Mouse (Mus musculus) hindbrain, embryonic 11.5 days (tissue): Measurements from ENCODE around the gene Mei1. TPM values are rescaled to one million over a fixed set of nuclear protein-coding genes. Genes with fewer than 3 reads are reported as not detected.

ENCODE experiments used
- ATAC-seq: fragments of 200-750 bp; cut with Nextera tagmentation; 2 replicates; pipeline ENCODE4 v1.8.0; 2017; ENCODE audit warnings: mild to moderate bottlenecking, moderate TSS enrichment, moderate library complexity; ENCODE audit not compliant: low FRiP score
- DNase-seq: peaks from one replicate; pipeline ENCODE4 v3.0.0-alpha.2; 2015; ENCODE audit warnings: low spot score
- H3K27ac ChIP-seq: fragments of 300-500 bp; sonication (generic); 2 replicates; pipeline ENCODE4 v1.5.1; 2014; ENCODE audit warnings: mild to moderate bottlenecking, low read depth, low read length
- H3K27me3 ChIP-seq: fragments of 300-500 bp; sonication (generic); 2 replicates; pipeline ENCODE4 v1.6.1; 2014; ENCODE audit warnings: mild to moderate bottlenecking, low read length, moderate library complexity, mixed read lengths; ENCODE audit not compliant: control insufficient read depth, insufficient read depth
- H3K36me3 ChIP-seq: fragments of 300-500 bp; sonication (generic); 2 replicates; pipeline ENCODE4 v1.6.1; 2014; ENCODE audit warnings: mild to moderate bottlenecking, low read length, moderate library complexity, mixed read lengths; ENCODE audit not compliant: control insufficient read depth, insufficient read depth
- H3K4me1 ChIP-seq: fragments of 300-500 bp; sonication (generic); replicated peaks from 2 replicates; pipeline ENCODE4 v1.6.1; 2014; ENCODE audit warnings: low read length, mixed read lengths; ENCODE audit not compliant: control insufficient read depth, insufficient read depth
- H3K4me2 ChIP-seq: fragments of 300-500 bp; sonication (generic); replicated peaks from 2 replicates; pipeline ENCODE4 v1.6.1; 2014; ENCODE audit warnings: mild to moderate bottlenecking, low read depth, low read length
- H3K4me3 ChIP-seq: fragments of 300-500 bp; sonication (generic); 2 replicates; pipeline ENCODE4 v1.5.1; 2014; ENCODE audit warnings: low read depth, low read length
- H3K9ac ChIP-seq: fragments of 300-500 bp; sonication (generic); 2 replicates; pipeline ENCODE4 v1.6.1; 2014; ENCODE audit warnings: low read depth, low read length
- H3K9me3 ChIP-seq: fragments of 300-500 bp; sonication (generic); 2 replicates; pipeline ENCODE4 v1.6.1; 2016; ENCODE audit warnings: low read length; ENCODE audit not compliant: control insufficient read depth
- WGBS: fragments of 180-500 bp; shearing (Covaris S2); extraction: QIAGEN DNeasy Blood & Tissue Kit; methylation state at CpG from one replicate; pipeline ENCODE4 v1.1.7; 2014; 5-methylcytosine and 5-hydroxymethylcytosine counted together
- polyA plus RNA-seq: library from polyadenylated mRNA; unstranded; fragments of >200 nt; fragmentation: Nextera tagmentation; extraction: Ambion mirVana; gene quantifications from 2 replicates; pipeline ENCODE4 v1.2.1, GENCODE M21; 2014

Mei1 gene
- polyA plus RNA-seq, 1 experiment from 2014 or later, result not detected

DNA sequence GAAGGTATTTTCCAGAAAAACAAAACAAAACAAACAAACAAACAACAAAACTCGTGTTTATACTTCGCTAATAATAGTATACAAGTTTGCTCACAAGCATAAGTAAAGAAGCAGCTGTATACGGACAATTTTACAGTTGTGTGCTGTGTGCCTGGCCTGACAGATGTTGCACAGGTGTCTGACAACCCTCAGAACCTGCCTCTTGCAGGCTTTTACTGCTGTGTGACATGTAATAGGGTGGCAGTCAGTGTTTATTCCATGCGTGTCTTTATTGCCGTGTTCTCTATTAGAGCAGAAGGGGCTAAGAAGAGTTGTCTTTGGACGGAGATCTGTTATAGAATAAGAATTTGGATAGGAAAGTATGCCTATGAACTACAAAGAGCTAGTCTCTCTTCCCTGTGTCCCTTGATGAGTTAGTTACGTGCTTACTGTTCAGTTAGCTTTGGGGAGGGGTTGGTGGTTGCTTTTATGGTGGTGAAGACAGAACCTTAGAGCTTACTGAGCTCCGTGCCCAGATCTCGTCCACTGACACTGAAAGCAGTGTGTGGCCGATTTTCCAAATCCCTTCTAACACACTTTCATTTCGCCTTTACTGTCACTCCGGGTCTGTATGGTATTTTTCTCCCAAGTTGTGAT lies 92.3 kb downstream of the Mei1 start:
- 91% methylated on average over 12 of the region's 12 CpGs for WGBS
- Histone ChIP-seq H3K4me2 (no peak overlapping the region), H3K9me3 (no peaks in the 10 kb centered on the region), H3K9ac (no peak overlapping the region), H3K27ac (no peak overlapping the region), H3K4me1 (peaks cover 5% of the 10 kb centered on the region; the same call in 1 of the 2 replicates), H3K27me3 (no peaks in the 10 kb centered on the region), H3K4me3 (no peak overlapping the region), H3K36me3 (no peaks in the 10 kb centered on the region)
- no peak for ATAC-seq
- DNase-seq, result no peak

DNA sequence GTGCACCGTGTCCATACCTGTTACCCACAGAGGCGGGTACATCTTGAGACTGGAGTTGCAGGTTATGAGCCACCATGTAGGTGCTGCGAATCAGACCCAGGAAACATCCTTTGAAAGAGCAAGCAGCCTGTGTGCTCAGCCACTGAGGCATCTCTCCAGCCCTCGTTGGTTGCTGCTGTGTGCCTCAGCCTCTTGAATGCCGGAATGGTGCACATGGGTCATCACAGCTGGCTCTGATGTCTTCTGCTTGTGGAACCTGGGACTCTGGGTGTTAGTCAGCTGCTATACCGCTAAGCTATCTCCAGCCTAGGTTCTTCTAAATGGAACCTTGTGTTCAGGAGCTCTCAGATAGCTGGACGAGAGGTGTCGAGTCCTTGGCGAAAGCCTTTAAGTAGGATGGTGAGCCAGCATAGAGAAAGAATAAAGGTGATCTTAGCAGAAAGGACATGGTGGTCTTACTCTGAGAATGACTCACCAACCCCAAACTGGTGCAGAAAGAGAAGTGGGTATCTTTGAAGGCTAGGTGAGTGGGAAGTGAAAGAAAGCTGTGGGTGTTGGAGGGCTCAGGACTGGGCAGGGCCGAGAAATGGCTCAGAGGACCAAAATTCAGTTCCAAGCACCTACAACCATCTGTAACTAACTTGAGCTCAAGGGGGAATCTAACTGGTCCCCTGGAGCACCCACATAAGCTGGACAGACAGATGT lies 93.7 kb downstream of the Mei1 start:
- 84% methylated on average over 10 of the region's 10 CpGs for WGBS
- Histone ChIP-seq H3K27me3 (no peaks in the 10 kb centered on the region), H3K36me3 (no peaks in the 10 kb centered on the region), H3K9ac (no peak overlapping the region), H3K4me2 (no peak overlapping the region), H3K4me3 (no peak overlapping the region), H3K4me1 (peaks cover under 1% of the 10 kb centered on the region; the same call in 1 of the 2 replicates), H3K27ac (0 out of 2 replicates have a peak overlapping the region, but pooled peaks have one; percentile 34), H3K9me3 (no peaks in the 10 kb centered on the region)
- DNase-seq, result no peak
- ATAC-seq, result no peak

DNA sequence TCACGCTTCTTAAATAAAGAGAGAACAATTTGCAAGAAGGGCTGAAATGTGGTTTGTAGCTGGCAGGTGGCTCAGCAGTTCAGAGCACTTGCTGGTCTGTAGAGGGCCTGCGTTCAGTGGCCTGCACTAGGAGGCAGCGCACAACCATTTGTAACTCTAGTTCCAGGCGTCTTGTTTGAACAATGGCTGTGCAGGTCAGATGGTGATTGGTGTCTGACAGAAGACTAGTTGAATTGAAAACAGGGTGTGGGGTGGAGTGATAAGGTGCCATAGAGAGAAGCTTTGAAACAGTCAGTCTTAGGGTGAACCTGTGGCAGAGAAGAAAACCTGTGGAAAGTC lies 94.2 kb downstream of the Mei1 start:
- H3K9ac ChIP-seq, result no peak overlapping the region
- no peaks in the 10 kb centered on the region; the same call in 1 of the 2 replicates for H3K4me1 ChIP-seq
- 63% methylated on average over 4 of the region's 4 CpGs for WGBS
- H3K9me3 ChIP-seq, result no peaks in the 10 kb centered on the region
- H3K27ac ChIP-seq, result 0 out of 2 replicates have a peak overlapping the region, but pooled peaks have one; percentile 34
- no peaks in the 10 kb centered on the region for H3K27me3 ChIP-seq
- H3K36me3 ChIP-seq, result no peaks in the 10 kb centered on the region
- ATAC-seq, result no peak
- no peak overlapping the region for H3K4me2 ChIP-seq
- no peak for DNase-seq
- H3K4me3 ChIP-seq, result no peak overlapping the region

DNA sequence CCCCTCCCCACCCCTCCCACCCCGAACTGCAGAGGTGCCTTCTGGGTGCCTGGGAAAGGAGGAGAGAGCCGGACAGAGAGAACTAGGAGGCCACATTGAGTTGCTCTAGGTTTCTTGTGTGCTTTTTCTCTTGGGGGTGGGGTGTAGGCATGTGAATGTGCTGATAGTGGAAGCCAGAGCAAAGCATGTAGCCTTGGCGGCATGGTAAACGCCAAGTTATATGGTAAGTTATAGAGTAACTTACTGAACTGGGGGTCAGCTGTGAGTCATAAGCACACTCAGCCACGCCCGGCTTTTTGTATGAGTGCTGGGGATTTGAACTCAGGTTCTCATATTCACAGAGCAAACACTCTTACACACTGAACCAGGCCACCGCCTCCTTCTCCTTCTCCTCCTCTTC lies 94.7 kb downstream of the Mei1 start:
- H3K36me3 ChIP-seq, result no peaks in the 10 kb centered on the region
- ATAC-seq (no peak), DNase-seq (no peak)
- WGBS, result 82% methylated on average over 7 of the region's 7 CpGs
- no peak overlapping the region for H3K4me3 ChIP-seq
- no peak overlapping the region for H3K9ac ChIP-seq
- no peak overlapping the region for H3K27ac ChIP-seq
- no peaks in the 10 kb centered on the region for H3K27me3 ChIP-seq
- H3K4me2 ChIP-seq, result no peak overlapping the region
- no peaks in the 10 kb centered on the region for H3K9me3 ChIP-seq
- H3K4me1 ChIP-seq, result no peaks in the 10 kb centered on the region; the same call in 1 of the 2 replicates

DNA sequence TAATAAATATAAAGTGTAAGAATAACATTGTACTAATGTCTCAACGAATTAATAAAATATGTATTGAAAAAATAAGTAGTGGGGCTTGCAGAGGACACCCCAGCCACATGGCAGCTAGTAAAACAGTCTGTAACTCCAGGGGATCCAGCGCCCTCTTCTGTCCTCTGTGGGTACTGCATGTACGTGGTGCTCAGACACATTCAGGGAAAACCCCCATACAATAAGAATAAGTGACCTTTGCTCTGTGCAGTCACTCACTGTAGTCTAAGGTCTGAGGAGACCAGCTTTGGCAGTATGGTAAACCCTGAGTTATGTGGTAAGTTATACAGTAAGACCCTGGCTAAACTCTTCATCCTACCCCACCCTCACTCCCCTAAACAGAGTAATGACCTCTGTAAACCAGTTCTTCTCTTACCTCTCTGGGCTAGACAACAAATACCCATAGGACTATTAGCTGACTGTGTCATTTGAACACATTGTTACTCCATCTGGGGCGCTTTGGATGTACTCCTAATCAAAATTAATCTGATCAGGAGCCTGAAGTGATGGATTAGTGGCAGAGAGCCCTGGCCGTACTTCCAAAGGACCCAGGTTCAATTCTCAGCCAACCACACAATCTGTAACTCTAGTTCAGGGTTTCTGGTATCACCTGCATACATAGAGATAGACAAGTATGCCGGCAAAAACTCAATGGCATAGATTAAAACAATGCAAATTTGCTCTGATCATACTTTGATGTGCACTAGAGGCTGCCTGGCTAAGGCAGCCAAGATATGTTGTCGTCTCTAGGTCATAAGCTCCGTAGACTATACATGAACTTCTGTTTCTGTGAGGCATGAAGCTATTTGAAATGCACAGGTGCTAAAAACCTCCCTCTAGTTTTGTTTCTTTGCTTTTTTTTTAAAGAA lies 95.8 kb downstream of the Mei1 start:
- 0 out of 2 replicates have a peak, but pooled peaks have one; percentile 22 for ATAC-seq

DNA sequence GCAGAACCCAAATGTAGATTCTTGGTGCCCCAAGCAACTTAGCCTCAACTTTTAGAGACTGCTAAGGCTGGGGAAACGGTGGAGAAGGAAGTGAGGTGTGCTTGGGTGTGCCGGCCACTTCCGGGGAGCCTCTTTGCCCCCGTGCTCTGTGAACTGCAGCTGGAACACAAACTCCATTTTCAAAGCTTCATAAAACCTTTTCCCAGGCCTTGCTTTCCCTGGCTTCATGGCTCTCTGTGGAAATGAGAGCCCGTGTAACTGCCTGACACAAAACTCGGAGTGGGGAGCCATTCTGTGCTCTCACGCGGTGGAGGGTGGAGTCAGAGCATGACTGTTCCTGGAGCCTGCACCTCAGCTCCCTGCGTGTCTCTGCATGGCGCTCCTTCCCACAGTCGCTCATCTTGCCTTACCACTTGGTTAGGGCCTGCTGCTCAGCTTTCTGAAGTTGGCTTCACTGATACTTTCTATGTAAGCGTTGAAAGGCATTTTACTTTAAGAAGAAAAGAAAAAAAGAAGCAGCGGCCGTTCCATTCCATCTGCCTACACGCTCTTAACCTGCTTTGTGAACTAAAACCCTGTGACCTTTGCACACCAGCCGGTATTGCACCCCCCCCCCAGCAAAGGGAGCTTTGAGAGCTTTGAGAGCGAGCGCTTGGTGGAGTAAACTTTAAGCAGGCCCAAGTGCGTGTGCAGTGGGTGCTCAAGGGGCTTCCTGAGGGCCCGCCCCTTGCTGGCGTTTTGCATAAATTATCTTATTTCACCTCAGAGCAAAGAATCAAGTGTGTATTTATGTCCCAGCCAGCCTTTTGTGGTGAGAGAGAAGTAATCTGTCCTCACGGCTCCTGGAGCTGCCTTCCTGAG lies 96.7 kb downstream of the Mei1 start:
- Histone ChIP-seq H3K4me3 (no peak overlapping the region), H3K27me3 (no peaks in the 10 kb centered on the region), H3K9me3 (no peaks in the 10 kb centered on the region), H3K9ac (no peak overlapping the region), H3K36me3 (peaks cover 14% of the 10 kb centered on the region), H3K4me1 (no peaks in the 10 kb centered on the region), H3K4me2 (no peak overlapping the region), H3K27ac (no peak overlapping the region)
- DNase-seq (no peak), ATAC-seq (no peak)
- 58% methylated on average over 22 of the region's 22 CpGs for WGBS

More for the DNA sequence above, 95.8 kb downstream of the Mei1 start:
- no peaks in the 10 kb centered on the region for H3K9me3 ChIP-seq
- H3K27ac ChIP-seq, result no peak overlapping the region
- no peak overlapping the region for H3K4me2 ChIP-seq
- H3K36me3 ChIP-seq, result peaks cover 6% of the 10 kb centered on the region; the same call in 1 of the 2 replicates
- no peaks in the 10 kb centered on the region for H3K4me1 ChIP-seq
- no peak overlapping the region for H3K4me3 ChIP-seq
- no peaks in the 10 kb centered on the region for H3K27me3 ChIP-seq
- H3K9ac ChIP-seq, result no peak overlapping the region
- WGBS, result 61% methylated on average over 8 of the region's 8 CpGs
- peak; percentile 86 for DNase-seq

DNA sequence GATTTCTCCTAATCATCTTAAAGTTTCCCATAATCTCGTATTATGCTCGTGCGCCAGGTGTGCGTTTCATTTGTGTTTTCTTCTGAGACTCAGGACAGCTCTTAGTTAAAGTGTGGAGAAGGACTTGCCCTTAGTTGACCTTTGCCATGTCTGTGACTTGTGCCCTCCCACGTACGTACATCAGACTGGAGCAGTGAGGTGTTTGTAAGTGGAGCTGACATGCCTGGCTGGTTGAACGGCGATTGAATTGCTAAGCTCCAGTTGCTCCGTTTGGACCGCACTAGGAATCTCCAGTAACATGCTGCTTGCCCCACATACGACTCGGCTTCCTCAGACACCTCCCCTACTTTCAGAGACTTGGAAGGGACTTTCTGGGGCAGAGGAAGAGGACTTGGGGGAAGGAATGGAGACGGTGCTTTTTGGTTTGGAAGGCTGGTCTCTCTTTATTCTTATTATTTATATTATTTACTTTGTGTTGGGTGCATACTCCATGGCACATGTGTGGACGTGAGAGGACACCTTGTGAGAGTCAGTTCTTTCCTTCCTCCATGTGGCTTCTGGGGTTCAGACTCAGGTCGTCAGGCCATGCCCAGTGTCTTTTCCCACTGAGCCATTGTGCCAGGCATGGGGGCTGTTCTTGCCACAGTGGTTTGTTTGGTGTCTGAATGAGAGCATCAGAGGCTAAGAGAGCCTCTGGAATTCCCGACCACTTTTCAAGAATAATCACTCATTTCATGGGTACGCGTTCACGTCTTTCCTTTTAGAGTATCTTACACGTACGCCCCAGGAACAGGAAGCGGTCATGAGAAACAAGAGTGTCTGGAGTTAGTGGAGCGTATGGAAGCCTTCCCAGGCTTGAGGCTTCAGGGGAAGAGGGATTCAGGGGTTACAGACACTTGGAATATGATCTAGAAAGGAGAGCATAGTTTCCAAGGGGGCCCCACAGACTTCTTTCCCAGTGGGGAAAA lies 97.7 kb downstream of the Mei1 start:
- H3K4me1 ChIP-seq, result no peaks in the 10 kb centered on the region

More for the DNA sequence above, 97.7 kb downstream of the Mei1 start:
- H3K36me3 ChIP-seq, result peaks cover 14% of the 10 kb centered on the region
- 66% methylated on average over 23 of the region's 23 CpGs for whole genome bisulfite sequencing
- H3K9me3 ChIP-seq, result no peaks in the 10 kb centered on the region
- H3K9ac ChIP-seq, result no peak overlapping the region
- ATAC-seq, result no peak
- no peak overlapping the region for H3K4me3 ChIP-seq
- H3K27ac ChIP-seq, result no peak overlapping the region
- H3K27me3 ChIP-seq, result no peaks in the 10 kb centered on the region
- DNase-seq, result no peak
- no peak overlapping the region for H3K4me2 ChIP-seq
